Mouse (Mus musculus): ENCODE measurements around the gene Zfp626. TPM values are rescaled to one million over a fixed set of nuclear protein-coding genes. Genes with fewer than 3 reads are reported as not detected.
"Not testable (repeated sequence)": the region's sequence is repeated elsewhere in the genome, so short reads cannot be mapped to it uniquely, and the experiment has no call there.

Zfp626 gene
- polyA plus RNA-seq, 1 experiment from 2014 or later = 2.9 TPM

GRCm38 (mm10) chr7:27822611-27823010 is 15.6 kb downstream of the Zfp626 start:
- H3K27me3 ChIP-seq = no peaks in the 10 kb centered on the region
- H3K36me3 ChIP-seq = peaks cover 33% of the 10 kb centered on the region
- peaks cover 6% of the 10 kb centered on the region for H3K9me3 ChIP-seq
- no peak for ATAC-seq (ENCODE audit: insufficient number of reproducible peaks, insufficient read depth, low FRiP score, low TSS enrichment, low read depth)
- no peak overlapping the region for H3K4me3 ChIP-seq
- no peak overlapping the region for H3K27ac ChIP-seq
- no peak overlapping the region for H3K4me2 ChIP-seq
- no peaks in the 10 kb centered on the region for H3K4me1 ChIP-seq
- no peak overlapping the region for H3K9ac ChIP-seq

- H3K27ac ChIP-seq = no peak overlapping the region
- H3K4me3 ChIP-seq = no peak overlapping the region
- H3K9me3 ChIP-seq = no peaks in the 10 kb centered on the region
- no peaks in the 10 kb centered on the region for H3K27me3 ChIP-seq
- ATAC-seq (ENCODE audit: insufficient number of reproducible peaks, insufficient read depth, low FRiP score, low TSS enrichment, low read depth) = no peak
- H3K36me3 ChIP-seq = no peaks in the 10 kb centered on the region
- H3K4me2 ChIP-seq = no peak overlapping the region
- H3K9ac ChIP-seq = no peak overlapping the region
- 82% methylated on average over 2 of the region's 2 CpGs for WGBS
- H3K4me1 ChIP-seq = peaks cover 2% of the 10 kb centered on the region
Measured at GRCm38 (mm10) chr7:27834131-27834530, 27.1 kb downstream of the Zfp626 start.

- Histone ChIP-seq H3K4me2 (peak overlapping the region; percentile 56), H3K9ac (peak overlapping the region; percentile 70), H3K4me3 (peak overlapping the region; percentile 54), H3K27me3 (no peaks in the 10 kb centered on the region), H3K4me1 (peaks cover 6% of the 10 kb centered on the region), H3K27ac (peak overlapping the region; percentile 71), H3K9me3 (no peaks in the 10 kb centered on the region), H3K36me3 (no peaks in the 10 kb centered on the region)
- WGBS = 27% methylated on average over 6 of the region's 6 CpGs
- ATAC-seq (ENCODE audit: insufficient number of reproducible peaks, insufficient read depth, low FRiP score, low TSS enrichment, low read depth) = no peak
Measured at GRCm38 (mm10) chr7:27837896-27838295, 30.9 kb downstream of the Zfp626 start.

GRCm38 (mm10) chr7:27838323-27839249 is 31.6 kb downstream of the Zfp626 start, which contains the start of gene Zfp59:
TSS of gene Zfp59 (plus strand) at chr7:27838607.
- ATAC-seq (ENCODE audit: insufficient number of reproducible peaks, insufficient read depth, low FRiP score, low TSS enrichment, low read depth) = peak; percentile 88
- H3K9me3 ChIP-seq = no peaks in the 10 kb centered on the region
- peak within 1 kb of the TSS; percentile 70 for H3K9ac ChIP-seq
- H3K27me3 ChIP-seq = no peaks in the 10 kb centered on the region
- H3K4me3 ChIP-seq = peak within 1 kb of the TSS; percentile 54
- peak within 1 kb of the TSS; percentile 71 for H3K27ac ChIP-seq
- H3K4me2 ChIP-seq = peak within 1 kb of the TSS; percentile 56
- no peaks in the 10 kb centered on the region for H3K36me3 ChIP-seq
- peaks cover 6% of the 10 kb centered on the region for H3K4me1 ChIP-seq
- 3% methylated on average over 34 of the region's 34 CpGs for WGBS

GRCm38 (mm10) chr7:27839596-27839995 is 32.6 kb downstream of the Zfp626 start:
- peaks cover 4% of the 10 kb centered on the region for H3K36me3 ChIP-seq
- 90% methylated on average over 7 of the region's 7 CpGs for WGBS
- H3K27ac ChIP-seq = no peak overlapping the region
- H3K27me3 ChIP-seq = no peaks in the 10 kb centered on the region
- peaks cover 6% of the 10 kb centered on the region for H3K4me1 ChIP-seq
- H3K9me3 ChIP-seq = no peaks in the 10 kb centered on the region
- H3K4me3 ChIP-seq = peak overlapping the region; percentile 54
- peak overlapping the region; percentile 56 for H3K4me2 ChIP-seq
- H3K9ac ChIP-seq = no peak overlapping the region
- no peak for ATAC-seq (ENCODE audit: insufficient number of reproducible peaks, insufficient read depth, low FRiP score, low TSS enrichment, low read depth)

GRCm38 (mm10) chr7:27840104-27840503 is 33.1 kb downstream of the Zfp626 start:
- Histone ChIP-seq H3K4me2 (no peak overlapping the region), H3K4me1 (peaks cover 6% of the 10 kb centered on the region), H3K9ac (no peak overlapping the region), H3K27ac (no peak overlapping the region), H3K4me3 (no peak overlapping the region), H3K9me3 (no peaks in the 10 kb centered on the region), H3K27me3 (no peaks in the 10 kb centered on the region), H3K36me3 (peaks cover 9% of the 10 kb centered on the region)
- no peak for ATAC-seq (ENCODE audit: insufficient number of reproducible peaks, insufficient read depth, low FRiP score, low TSS enrichment, low read depth)
- 90% methylated on average over 6 of the region's 6 CpGs for WGBS

- no peak for ATAC-seq (ENCODE audit: insufficient number of reproducible peaks, insufficient read depth, low FRiP score, low TSS enrichment, low read depth)
- 0 out of 2 replicates have a peak, but pooled peaks cover 3% of the 10 kb centered on the region for H3K9me3 ChIP-seq
- H3K27ac ChIP-seq = no peak within 1 kb of the TSS
- H3K36me3 ChIP-seq = peaks cover 32% of the 10 kb centered on the region
- WGBS = 96% methylated on average over 1 of the region's 1 CpGs
- H3K27me3 ChIP-seq = no peaks in the 10 kb centered on the region
- peaks cover 6% of the 10 kb centered on the region for H3K4me1 ChIP-seq
- H3K4me3 ChIP-seq = no peak within 1 kb of the TSS
- H3K4me2 ChIP-seq = no peak within 1 kb of the TSS
- H3K9ac ChIP-seq = no peak within 1 kb of the TSS
Measured at GRCm38 (mm10) chr7:27857227-27857626, 50.2 kb downstream of the Zfp626 start, which contains the start of gene Zfp607a. TSS of gene Zfp607a (plus strand) at chr7:27857527.

- peak overlapping the region; percentile 72; the same call in 1 of the 2 replicates for H3K27ac ChIP-seq
- H3K27me3 ChIP-seq = no peaks in the 10 kb centered on the region
- H3K9ac ChIP-seq = peak overlapping the region; percentile 76
- 0 out of 2 replicates have a peak, but pooled peaks cover 3% of the 10 kb centered on the region for H3K9me3 ChIP-seq
- peaks cover 6% of the 10 kb centered on the region for H3K4me1 ChIP-seq
- WGBS = 28% methylated on average over 10 of the region's 10 CpGs
- H3K4me3 ChIP-seq = peak overlapping the region; percentile 64
- no peak for ATAC-seq (ENCODE audit: insufficient number of reproducible peaks, insufficient read depth, low FRiP score, low TSS enrichment, low read depth)
- peaks cover 24% of the 10 kb centered on the region for H3K36me3 ChIP-seq
- peak overlapping the region; percentile 81 for H3K4me2 ChIP-seq
Measured at GRCm38 (mm10) chr7:27859301-27860251, 52.6 kb downstream of the Zfp626 start.

- H3K4me2 ChIP-seq = peak overlapping the region; percentile 81
- H3K36me3 ChIP-seq = peaks cover 21% of the 10 kb centered on the region
- ATAC-seq (ENCODE audit: insufficient number of reproducible peaks, insufficient read depth, low FRiP score, low TSS enrichment, low read depth) = peak; percentile 86
- H3K9ac ChIP-seq = peak overlapping the region; percentile 76
- peaks cover 6% of the 10 kb centered on the region for H3K4me1 ChIP-seq
- H3K4me3 ChIP-seq = peak overlapping the region; percentile 64
- WGBS = 2% methylated on average over 22 of the region's 22 CpGs
- no peaks in the 10 kb centered on the region for H3K27me3 ChIP-seq
- H3K9me3 ChIP-seq = 0 out of 2 replicates have a peak, but pooled peaks cover 3% of the 10 kb centered on the region
- H3K27ac ChIP-seq = peak overlapping the region; percentile 72
Measured at GRCm38 (mm10) chr7:27860396-27861235, 53.6 kb downstream of the Zfp626 start.

- H3K27me3 ChIP-seq; H3K27ac ChIP-seq; H3K4me1 ChIP-seq; H3K9me3 ChIP-seq; H3K4me3 ChIP-seq; H3K4me2 ChIP-seq; H3K9ac ChIP-seq; ATAC-seq (ENCODE audit: insufficient number of reproducible peaks, insufficient read depth, low FRiP score, low TSS enrichment, low read depth): not testable (repeated sequence)
- H3K36me3 ChIP-seq = peaks cover 31% of the 10 kb centered on the region
- 88% methylated on average over 5 of the region's 5 CpGs for WGBS
Measured at GRCm38 (mm10) chr7:27862578-27862977, 55.6 kb downstream of the Zfp626 start.
